Mouse (Mus musculus) mouse embryonic stem cell (cell line): ENCODE data around the gene Gse1.

Experiments used
- in situ Hi-C, 2 experiments: fragments of 300-500 bp; cut with MboI; formaldehyde crosslinking; loops; 1 replicate in 1 of 2; 3 replicates in 1 of 2; pipeline ENCODE4 v1.14.3; 2019 to 2020; ENCODE audit warnings: low sequenced_read_pairs in 2 of 2, low pct_unique_long_range_greater_than_20kb in 1 of 2, mixed read lengths in 1 of 2; ENCODE audit not compliant: unreplicated experiment in 1 of 2

Gene Gse1

DNA sequence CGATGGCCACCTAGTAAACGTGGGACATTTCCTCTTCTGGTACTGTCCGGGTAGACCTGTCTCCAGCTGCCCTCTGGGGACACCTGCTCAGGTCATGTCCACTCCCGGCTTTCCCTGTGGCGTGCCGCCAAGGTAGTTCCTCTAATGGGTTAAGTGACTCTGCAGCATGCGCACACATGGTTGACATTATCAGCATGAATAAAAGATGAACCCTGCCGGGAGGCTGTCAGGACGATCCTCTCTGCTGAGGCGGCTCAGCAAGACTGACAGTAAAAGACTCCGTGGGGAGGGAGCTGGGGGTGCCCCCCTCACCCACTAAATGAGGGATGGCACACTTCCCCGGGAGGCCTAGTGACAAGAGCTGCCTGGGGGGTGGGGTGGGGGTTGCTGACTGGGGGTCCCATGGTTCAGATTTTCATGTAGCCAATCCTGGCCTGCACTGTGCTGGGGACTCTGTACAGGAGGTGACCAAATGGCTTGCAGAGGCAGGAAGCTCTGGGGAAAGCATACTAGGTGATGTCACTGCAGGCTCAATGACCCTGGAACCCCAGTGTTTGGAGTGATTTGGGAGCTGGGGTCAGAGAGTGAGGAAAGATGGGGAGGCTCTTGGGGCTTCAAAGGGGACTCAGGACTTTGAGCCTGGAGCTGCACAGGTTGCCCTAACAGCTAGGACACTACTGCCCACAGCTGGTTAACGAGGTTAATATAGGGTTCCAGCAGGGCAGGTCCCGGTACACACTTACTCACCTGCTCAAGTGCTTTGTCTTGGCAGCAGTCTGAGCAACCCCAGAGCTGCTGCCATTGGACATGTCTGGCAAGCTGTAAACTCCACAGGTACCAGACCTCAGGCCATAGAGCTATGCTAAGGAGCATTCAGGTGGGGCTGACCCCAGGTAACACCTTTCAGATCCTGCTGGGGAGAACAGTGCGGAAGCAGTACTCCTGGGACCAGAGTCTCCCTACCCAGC is 169.5 kb downstream of the Gse1 start:
- in situ Hi-C loops, result no loop called here

DNA sequence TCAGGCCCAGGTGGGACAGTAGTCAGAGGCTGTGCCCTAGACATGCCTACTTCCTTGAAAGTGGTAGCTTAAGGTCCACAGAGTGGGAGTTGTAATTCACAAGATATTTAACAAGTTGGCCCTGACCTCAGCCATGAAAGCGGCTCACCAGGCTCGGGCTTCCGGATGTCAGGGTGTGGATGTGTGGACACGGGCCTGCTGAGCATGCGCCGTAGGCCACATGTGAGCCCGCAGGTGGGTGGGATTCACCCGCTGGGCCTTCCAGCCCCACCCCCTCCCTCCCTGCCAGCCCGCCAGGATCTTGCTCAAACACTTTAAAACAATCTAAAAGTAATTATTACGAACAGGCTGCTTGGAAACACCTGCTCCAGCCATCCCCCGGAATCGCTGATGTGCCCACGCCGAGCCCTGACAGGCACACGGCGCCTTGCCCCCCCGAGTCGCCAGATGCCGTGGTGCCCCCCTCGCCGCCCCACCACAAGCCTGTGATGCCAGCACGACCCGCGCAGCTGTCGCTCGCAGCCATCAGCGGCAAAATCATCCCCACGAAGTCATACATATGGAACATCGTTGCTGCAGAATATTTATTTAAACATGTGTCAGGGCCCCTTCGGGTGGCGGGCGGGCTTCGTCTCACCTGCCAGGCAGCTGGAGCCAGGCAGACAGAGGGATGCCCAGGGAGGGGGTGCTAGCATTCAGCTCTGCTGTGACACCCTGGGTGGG is 171.1 kb downstream of the Gse1 start:
- in situ Hi-C loops, result no loop called here

GRCm38 (mm10) chr8:120401216-120401615 is 173.0 kb downstream of the Gse1 start:
- in situ Hi-C loops, result no loop called here

- in situ Hi-C loops, result no loop called here
These were observed 173.5 kb downstream of the Gse1 start for GRCm38 (mm10) chr8:120401712-120402111.

GRCm38 (mm10) chr8:120403606-120404269 is 175.5 kb downstream of the Gse1 start:
- in situ Hi-C loops, result no loop called here

DNA sequence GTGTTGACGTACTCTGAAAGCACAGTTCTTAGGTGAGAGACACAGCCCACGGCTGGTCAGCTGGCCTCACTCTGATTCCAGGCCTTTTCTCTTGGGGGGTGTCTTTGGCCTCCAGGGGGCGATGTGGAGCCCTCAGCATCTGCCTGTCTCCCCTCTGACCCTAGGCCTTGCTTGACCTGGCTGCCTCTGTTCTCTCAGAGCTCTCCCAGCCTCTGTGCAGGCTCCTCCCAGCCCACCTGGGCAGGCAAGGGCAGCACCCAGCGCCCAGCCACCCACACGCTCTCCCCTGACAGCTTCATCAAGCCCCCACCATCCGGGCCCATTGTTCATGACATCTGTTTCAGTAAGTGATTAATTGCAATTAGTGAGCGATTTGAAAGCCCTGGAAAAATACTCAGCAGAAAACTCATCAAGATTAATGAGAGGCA is 176.4 kb downstream of the Gse1 start:
- in situ Hi-C loops, result no loop called here

DNA sequence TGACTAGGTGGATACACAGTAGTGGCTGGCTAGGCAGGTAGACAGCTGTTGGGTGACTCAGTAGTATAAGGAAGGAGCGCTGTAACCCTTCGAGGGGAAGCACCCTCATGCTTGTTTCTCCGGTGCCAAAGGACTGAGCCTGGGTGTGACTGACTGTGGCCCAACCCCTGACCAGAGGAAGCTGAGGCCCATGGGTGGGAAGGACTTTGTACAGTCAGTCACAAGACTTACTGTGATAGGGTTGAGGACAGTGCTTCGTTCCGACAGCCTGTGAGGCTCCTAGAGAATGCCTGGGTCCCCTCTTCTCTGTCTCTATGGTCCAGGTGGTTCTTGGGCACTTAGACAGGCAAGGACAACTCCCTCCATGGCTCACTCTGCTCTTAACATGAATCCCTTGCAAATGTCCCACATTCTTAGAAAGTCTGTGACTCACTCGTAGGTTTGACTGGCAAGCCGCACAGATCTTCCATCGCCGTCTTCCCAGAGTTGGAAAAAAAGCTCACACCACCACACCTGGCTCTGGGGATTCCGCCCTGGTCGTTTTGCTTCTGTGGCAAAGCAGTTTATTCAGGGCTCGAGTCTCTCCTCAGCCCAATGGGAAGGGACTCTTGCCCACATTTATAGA is 177.9 kb downstream of the Gse1 start:
- in situ Hi-C loops, result no loop called here

GRCm38 (mm10) chr8:120407701-120408240 is 179.5 kb downstream of the Gse1 start:
- in situ Hi-C loops, result no loop called here

- in situ Hi-C loops, result no loop called here
These were observed 180.3 kb downstream of the Gse1 start for GRCm38 (mm10) chr8:120408241-120409215.

GRCm38 (mm10) chr8:120409371-120410013 is 181.2 kb downstream of the Gse1 start:
- in situ Hi-C loops, result no loop called here

DNA sequence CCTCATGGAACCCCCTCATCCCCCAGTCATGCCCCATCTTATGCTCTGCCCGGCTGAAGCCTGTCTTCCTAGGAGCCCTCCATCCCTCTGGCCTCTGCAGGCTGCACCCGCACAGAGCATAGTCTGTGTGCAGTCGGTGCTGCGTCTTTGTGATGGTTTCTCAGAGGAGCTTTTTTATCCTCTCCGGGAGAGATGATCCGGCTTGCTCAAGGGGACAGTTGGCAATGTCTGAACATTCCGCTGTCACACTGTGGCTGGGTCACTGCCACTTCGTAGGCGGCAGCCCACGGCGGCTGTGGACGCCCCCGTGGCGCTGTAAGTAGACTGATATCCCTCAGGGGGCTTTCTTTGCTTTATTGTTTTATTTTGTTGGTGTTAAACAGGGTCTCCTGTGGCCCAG is 182.8 kb downstream of the Gse1 start:
- in situ Hi-C loops, result no loop called here

GRCm38 (mm10) chr8:120411862-120412261 is 183.6 kb downstream of the Gse1 start:
- in situ Hi-C loops, result no loop called here

- in situ Hi-C loops, result no loop called here
These were observed 184.1 kb downstream of the Gse1 start for GRCm38 (mm10) chr8:120412357-120412756.

DNA sequence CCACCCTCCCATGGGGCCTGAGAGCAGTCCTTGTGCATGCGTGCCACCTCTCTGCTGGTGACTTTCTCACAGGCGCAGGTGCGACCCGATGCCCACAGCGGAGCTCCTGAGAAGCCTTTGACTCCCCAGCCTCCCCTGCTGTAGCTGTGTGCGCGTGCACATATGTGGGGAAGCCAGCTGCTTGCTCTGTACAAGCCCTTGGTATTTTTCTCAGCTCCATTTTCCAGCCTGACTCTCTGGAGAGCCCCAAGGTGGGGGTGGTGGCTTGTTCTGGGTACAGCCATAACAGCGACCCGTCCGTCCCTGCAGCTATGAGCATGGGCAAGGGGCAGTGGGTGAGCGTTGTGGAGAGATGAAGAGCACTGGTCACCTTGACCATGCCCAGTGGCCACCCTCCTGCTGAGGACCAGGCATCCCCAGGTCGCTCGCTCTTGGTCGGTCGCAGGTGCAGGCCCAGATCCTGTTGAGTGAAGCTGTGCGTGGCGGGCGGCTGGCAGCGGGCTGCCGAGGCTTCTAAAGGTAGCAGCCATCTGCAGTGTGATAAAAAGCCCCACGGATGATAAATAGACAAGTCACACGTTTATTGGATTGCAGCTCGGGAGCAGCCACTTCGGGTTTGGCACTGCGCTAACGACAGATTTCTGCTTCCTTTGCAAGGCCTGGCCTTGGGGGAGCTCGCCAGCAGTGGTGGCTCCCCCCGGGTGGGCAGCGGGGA is 184.8 kb downstream of the Gse1 start:
- in situ Hi-C loops, result no loop called here

- in situ Hi-C loops, result no loop called here
These were observed 185.4 kb downstream of the Gse1 start for GRCm38 (mm10) chr8:120413626-120413988.

GRCm38 (mm10) chr8:120414216-120414615 is 186.0 kb downstream of the Gse1 start:
- in situ Hi-C loops, result no loop called here
